Mouse (Mus musculus): ENCODE data around the gene Gxylt2. TPM values are rescaled to one million over a fixed set of nuclear protein-coding genes. Genes with fewer than 3 reads are reported as not detected.

The Gxylt2 gene
- total RNA-seq (2022) = under 1 TPM; 0.31 to 0.83 (median 0.48) TPM

GRCm38 (mm10) chr6:100704574-100705365 is at the start of gene Gxylt2:
Gxylt2 (plus strand) TSS chr6:100704734.
- DNase-seq (ENCODE audit: low spot score in 2 of 2) = peak in 1 of 2 experiments; percentile 7

GRCm38 (mm10) chr6:100660395-100660794 is 44.1 kb upstream of the Gxylt2 start:
- DNase-seq (ENCODE audit: low spot score in 2 of 2) = peak; percentile 21 to 62

GRCm38 (mm10) chr6:100662224-100662623 is 42.3 kb upstream of the Gxylt2 start:
- no peak for DNase-seq (ENCODE audit: low spot score in 2 of 2)

GRCm38 (mm10) chr6:100667644-100668043 is 36.9 kb upstream of the Gxylt2 start:
- no peak for DNase-seq (ENCODE audit: low spot score in 2 of 2)

- no peak for DNase-seq (ENCODE audit: low spot score in 2 of 2)
Measured at GRCm38 (mm10) chr6:100668858-100669257, 35.7 kb upstream of the Gxylt2 start.

GRCm38 (mm10) chr6:100670370-100670841 is 34.1 kb upstream of the Gxylt2 start:
- DNase-seq (ENCODE audit: low spot score in 2 of 2) = peak; percentile 14 to 16

GRCm38 (mm10) chr6:100670880-100671344 is 33.6 kb upstream of the Gxylt2 start, which contains the start of gene Shq1:
Shq1 (minus strand) TSS chr6:100671157.
- DNase-seq (ENCODE audit: low spot score in 2 of 2) = peak; percentile 76 to 80

- no peak for DNase-seq (ENCODE audit: low spot score in 2 of 2)
Measured at GRCm38 (mm10) chr6:100671401-100671800, 33.1 kb upstream of the Gxylt2 start.

- no peak for DNase-seq (ENCODE audit: low spot score in 2 of 2)
Measured at GRCm38 (mm10) chr6:100674974-100675373, 29.6 kb upstream of the Gxylt2 start.

- no peak for DNase-seq (ENCODE audit: low spot score in 2 of 2)
Measured at GRCm38 (mm10) chr6:100676461-100676860, 28.1 kb upstream of the Gxylt2 start.

- no peak for DNase-seq (ENCODE audit: low spot score in 2 of 2)
Measured at GRCm38 (mm10) chr6:100678636-100679035, 25.9 kb upstream of the Gxylt2 start.

- DNase-seq (ENCODE audit: low spot score in 2 of 2) = no peak
Measured at GRCm38 (mm10) chr6:100686341-100686740, 18.2 kb upstream of the Gxylt2 start.

GRCm38 (mm10) chr6:100699986-100700385 is 4.5 kb upstream of the Gxylt2 start:
- no peak for DNase-seq (ENCODE audit: low spot score in 2 of 2)

GRCm38 (mm10) chr6:100700774-100701173 is 3.8 kb upstream of the Gxylt2 start:
- no peak for DNase-seq (ENCODE audit: low spot score in 2 of 2)

- DNase-seq (ENCODE audit: low spot score in 2 of 2) = no peak
Measured at GRCm38 (mm10) chr6:100704197-100704573, 349 bp upstream of the Gxylt2 start.

- no peak for DNase-seq (ENCODE audit: low spot score in 2 of 2)
Measured at GRCm38 (mm10) chr6:100705366-100705811, 855 bp downstream of the Gxylt2 start.

GRCm38 (mm10) chr6:100706861-100707260 is 2.3 kb downstream of the Gxylt2 start:
- no peak for DNase-seq (ENCODE audit: low spot score in 2 of 2)

- peak in 1 of 2 experiments; percentile 43 for DNase-seq (ENCODE audit: low spot score in 2 of 2)
Measured at GRCm38 (mm10) chr6:100707557-100707956, 3.0 kb downstream of the Gxylt2 start.

- DNase-seq (ENCODE audit: low spot score in 2 of 2) = no peak
Measured at GRCm38 (mm10) chr6:100708248-100708647, 3.7 kb downstream of the Gxylt2 start.

GRCm38 (mm10) chr6:100708996-100709395 is 4.5 kb downstream of the Gxylt2 start:
- DNase-seq (ENCODE audit: low spot score in 2 of 2) = no peak

- DNase-seq (ENCODE audit: low spot score in 2 of 2) = peak; percentile 24 to 31
Measured at GRCm38 (mm10) chr6:100709483-100709882, 4.9 kb downstream of the Gxylt2 start.

GRCm38 (mm10) chr6:100710170-100710569 is 5.6 kb downstream of the Gxylt2 start:
- DNase-seq (ENCODE audit: low spot score in 2 of 2) = no peak

GRCm38 (mm10) chr6:100710866-100711265 is 6.3 kb downstream of the Gxylt2 start:
- no peak for DNase-seq (ENCODE audit: low spot score in 2 of 2)

All from gastrocnemius, adult 8-10 months (tissue).